Mouse (Mus musculus): Measurements from ENCODE around the gene Gm49661.

- no peak for TF ChIP-seq CTCF (conservative IDR thresholded peaks at IDR 0.05; ENCODE audit: low read length)
- TF ChIP-seq POU5F1 (IDR thresholded peaks at IDR 0.05; ENCODE audit: borderline replicate concordance, low read length) = no peak
- TF ChIP-seq NANOG (IDR thresholded peaks at IDR 0.05; ENCODE audit: borderline replicate concordance, low read length) = no peak
Measured at GRCm38 (mm10) chr8:84979599-84980421, 10.6 kb upstream of the Gm49661 start.
